Mouse (Mus musculus) colon, adult 2 months (tissue): Measurements from ENCODE around the gene Apeh. TPM values are rescaled to one million over a fixed set of nuclear protein-coding genes. Genes with fewer than 3 reads are reported as not detected.

Source experiments
- polyA plus RNA-seq: library from polyadenylated mRNA; depleted of rRNA; stranded (reverse); fragments of >200 nt; gene quantifications from 2 replicates; pipeline ENCODE4 v1.2.3, GENCODE M21; 2012; rRNA removed

Apeh gene
- 125 and 159 TPM in 2 replicates for polyA plus RNA-seq

DNA sequence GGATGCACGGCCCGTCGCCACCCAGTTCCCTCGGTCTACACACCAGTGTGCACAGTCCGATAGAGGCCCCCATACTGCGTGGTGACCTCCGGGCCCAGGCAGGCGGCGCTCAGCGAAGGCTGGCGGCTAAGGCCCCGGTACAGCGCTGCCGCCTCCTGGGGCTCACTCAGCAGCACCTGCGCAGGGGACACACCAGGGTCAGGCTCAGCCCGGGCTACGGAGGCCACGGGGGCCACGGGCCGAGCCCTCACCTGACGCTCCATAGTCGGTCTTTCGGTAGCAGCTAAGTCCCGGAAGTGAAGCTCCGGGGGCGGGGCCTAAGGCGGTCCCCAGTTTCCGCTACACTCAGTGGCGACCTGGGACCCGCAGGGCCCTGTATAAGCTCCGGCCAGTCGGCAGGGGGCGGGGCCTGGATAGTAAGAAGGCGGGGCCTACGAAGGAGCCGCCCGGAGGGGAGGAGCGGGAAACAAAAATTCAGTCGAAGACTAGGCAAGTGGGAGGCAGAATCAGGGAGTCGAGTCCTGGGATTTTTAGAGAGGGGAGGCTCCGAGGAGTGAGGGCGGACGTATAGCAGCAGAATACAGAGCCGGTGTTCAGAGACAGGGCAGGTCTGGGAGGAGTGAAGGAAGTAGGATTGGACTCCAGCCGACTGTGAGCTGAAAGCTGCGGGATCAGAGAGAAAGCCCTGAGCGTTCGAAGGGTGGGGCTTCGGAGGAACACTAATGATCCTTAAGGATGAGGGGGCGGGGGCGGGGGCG, at the start of gene Apeh:
Gene Apeh (minus strand): TSS at position 423 of the 758 bp plus-strand sequence.

GRCm38 (mm10) chr9:108082988-108083431, 11.4 kb downstream of the Apeh start, which contains the start of gene Rnf123:
Gene Rnf123 (minus strand): TSS chr9:108083346.

DNA sequence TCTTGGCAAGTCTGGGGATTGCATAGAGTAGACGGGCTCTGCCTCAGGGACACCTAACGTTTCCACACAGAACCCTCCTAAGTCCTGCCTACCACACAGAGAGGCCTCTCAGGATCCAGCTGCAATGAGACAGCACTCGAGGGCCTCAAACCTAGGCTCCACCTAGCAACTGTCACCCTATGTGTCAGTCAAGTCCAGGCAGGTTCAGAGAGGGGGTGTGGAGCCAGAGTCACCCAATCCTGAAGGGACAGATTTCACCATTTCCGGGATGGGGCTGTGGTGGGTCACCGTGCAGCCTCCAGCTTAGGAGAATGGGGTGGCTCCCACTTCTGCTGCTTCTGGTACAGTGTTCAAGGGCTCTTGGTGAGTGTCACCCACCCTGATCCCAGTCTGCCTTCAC, 14.2 kb downstream of the Apeh start, which contains the start of gene Mst1:
Gene Mst1 (plus strand): TSS at position 269 of the 400 bp plus-strand sequence.

DNA sequence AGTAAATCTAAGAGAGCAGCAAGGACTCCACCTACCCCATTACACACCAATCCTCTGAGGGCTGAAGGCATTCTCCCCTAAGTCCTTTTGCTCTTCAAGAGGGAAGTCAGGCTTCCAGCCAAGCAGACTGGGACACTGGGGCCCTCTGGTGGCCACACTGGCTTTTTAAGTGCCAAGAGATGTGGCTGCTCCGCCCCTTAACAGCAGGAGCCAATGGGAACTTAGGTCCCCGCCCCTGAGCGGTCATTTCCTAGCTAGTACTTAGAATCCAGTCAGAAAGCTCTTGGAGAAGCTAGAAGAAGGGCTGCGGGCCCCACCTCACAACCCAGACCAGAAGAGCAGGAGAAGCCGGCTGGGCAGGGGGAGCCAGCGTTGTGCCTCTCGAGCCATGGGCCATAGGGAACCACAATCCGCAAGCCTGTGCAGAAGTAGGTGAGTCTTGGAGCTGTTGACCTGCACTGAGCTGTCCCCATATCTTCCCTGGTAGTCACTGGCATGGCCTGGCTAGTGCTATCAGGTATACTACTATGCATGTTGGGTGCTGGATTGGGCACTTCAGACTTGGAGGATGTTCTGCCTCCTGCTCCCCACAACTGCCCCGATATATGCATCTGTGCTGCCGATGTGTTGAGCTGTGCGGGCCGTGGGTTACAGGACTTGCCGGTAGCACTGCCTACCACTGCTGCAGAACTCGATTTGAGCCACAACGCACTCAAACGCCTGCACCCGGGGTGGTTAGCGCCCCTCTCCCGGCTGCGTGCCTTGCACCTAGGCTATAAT, 41.3 kb downstream of the Apeh start, which contains the start of gene Amigo3:
Gene Amigo3 (plus strand): TSS at position 275 of the 780 bp plus-strand sequence.

GRCm38 (mm10) chr9:108049016-108049455, 45.4 kb downstream of the Apeh start, which contains the start of gene Gmppb:
Gene Gmppb (plus strand): TSS chr9:108049242.

Other genes with a start within 250 kb of the Apeh start
- gene Rbm6, start 221.4 kb downstream of the Apeh start, polyA plus RNA-seq = 9.4 and 10.8 TPM in 2 replicates
- 81.4 and 99.9 TPM in 2 replicates for gene Mon1a, start 206.5 kb downstream of the Apeh start, polyA plus RNA-seq
- gene Mst1r, start 187.7 kb downstream of the Apeh start, polyA plus RNA-seq = 114 and 117 TPM in 2 replicates
- 0.02 TPM in 1 of 2 replicates, not detected in the other for gene Actl11, start 166.1 kb downstream of the Apeh start, polyA plus RNA-seq
- 0.03 TPM in 1 of 2 replicates, not detected in the other for gene Camkv, start 158.9 kb downstream of the Apeh start, polyA plus RNA-seq
- 1.1 and 3.8 TPM in 2 replicates for gene Traip, start 144.5 kb downstream of the Apeh start, polyA plus RNA-seq
- 53.4 and 66.2 TPM in 2 replicates for gene Uba7, start 119.1 kb downstream of the Apeh start, polyA plus RNA-seq
- gene Gm20661, start 111.5 kb downstream of the Apeh start, polyA plus RNA-seq = 0.10 TPM in 1 of 2 replicates, not detected in the other
- gene Inka1, start 108.7 kb downstream of the Apeh start, polyA plus RNA-seq = 4.4 and 6.8 TPM in 2 replicates
- 0.35 and 1.2 TPM in 2 replicates for gene Cdhr4, start 102.1 kb downstream of the Apeh start, polyA plus RNA-seq
- 0.93 and 1.1 TPM in 2 replicates for gene Gm20662, start 98.3 kb downstream of the Apeh start, polyA plus RNA-seq
- 112 and 139 TPM in 2 replicates for gene Ip6k1, start 92.1 kb downstream of the Apeh start, polyA plus RNA-seq
- 37.4 and 38.5 TPM in 2 replicates for gene Gmppb, start 45.4 kb downstream of the Apeh start, polyA plus RNA-seq
- gene Amigo3, start 41.4 kb downstream of the Apeh start, polyA plus RNA-seq = 13.0 and 13.5 TPM in 2 replicates
- 0.31 and 0.59 TPM in 2 replicates for gene Mst1, start 14.2 kb downstream of the Apeh start, polyA plus RNA-seq
- gene Rnf123, start 11.3 kb downstream of the Apeh start, polyA plus RNA-seq = 79.7 and 82.5 TPM in 2 replicates
- 3.3 and 3.5 TPM in 2 replicates for gene Bsn, start 95.8 kb upstream of the Apeh start, polyA plus RNA-seq
- 69.1 and 74.7 TPM in 2 replicates for gene Dag1, start 169.4 kb upstream of the Apeh start, polyA plus RNA-seq
- 10.7 and 12.1 TPM in 2 replicates for gene Nicn1, start 195.8 kb upstream of the Apeh start, polyA plus RNA-seq
- gene Amt, start 202.2 kb upstream of the Apeh start, polyA plus RNA-seq = 8.7 and 10.3 TPM in 2 replicates
- gene Rhoa, start 211.5 kb upstream of the Apeh start, polyA plus RNA-seq = 90.9 and 92.1 TPM in 2 replicates
- gene Tcta, start 211.6 kb upstream of the Apeh start, polyA plus RNA-seq = 44.9 and 50.3 TPM in 2 replicates
- gene Gpx1, start 244.3 kb upstream of the Apeh start, polyA plus RNA-seq = 1,237 and 1,448 TPM in 2 replicates